Mouse (Mus musculus) cerebellum, adult 2 months (tissue): ENCODE results near the gene Hspb7.

Experiments used
- CTCF ChIP-seq: fragments of 200-500 bp; IDR thresholded peaks from 2 replicates; pipeline ENCODE4 v1.5.1; 2011; ENCODE audit warnings: low read depth, mild to moderate bottlenecking, control low read depth, low read length, moderate library complexity, borderline replicate concordance; ENCODE audit not compliant: insufficient read depth
- POLR2A ChIP-seq: fragments of 200-500 bp; IDR thresholded peaks from 2 replicates; pipeline ENCODE4 v1.6.1; 2011; ENCODE audit warnings: low read length, control low read depth, borderline replicate concordance; ENCODE audit not compliant: insufficient read depth

- TF ChIP-seq CTCF: peak; percentile 100
- no peak for TF ChIP-seq POLR2A
These were observed 15.9 kb upstream of the Hspb7 start for GRCm38 (mm10) chr4:141404518-141405313.
